Mouse (Mus musculus) T-helper 1 cell (primary cell): ENCODE measurements around the gene Adcy1.
"Not testable (repeated sequence)": the region's sequence is repeated elsewhere in the genome, so short reads cannot be mapped to it uniquely, and the experiment has no call there.

Experiments
- in situ Hi-C: fragments of 300-600 bp; cut with MboI, MseI; formaldehyde crosslinking; loops from one replicate; pipeline ENCODE4 v1.15.1; 2025; ENCODE audit warnings: high pct_unique_total_duplicates

Adcy1 gene

GRCm38 (mm10) chr11:7213501-7214341 lies 150.4 kb downstream of the Adcy1 start, which contains the start of gene Igfbp3:
Gene Igfbp3 (minus strand): TSS chr11:7213923.
- in situ Hi-C loops, result loop anchor here (5.0 kb wide), 1 partner anchor 1194 kb away; no protein-coding TSS in a partner anchor

DNA sequence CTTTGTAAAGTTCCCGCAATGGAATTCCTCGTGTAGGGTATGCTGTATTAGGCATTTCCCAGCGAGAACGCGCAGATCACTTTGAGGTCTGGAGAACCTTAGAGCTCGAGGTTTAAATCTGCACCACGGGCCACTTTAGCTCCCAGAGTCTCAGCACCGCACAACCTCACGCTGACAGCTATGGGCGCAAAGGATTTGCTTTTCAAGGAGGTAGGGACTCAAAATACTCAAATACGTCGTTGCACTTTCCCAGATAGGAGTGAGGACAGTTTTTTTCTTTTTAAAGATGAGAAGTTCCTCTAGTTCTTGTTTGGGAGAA lies 151.0 kb downstream of the Adcy1 start:
- in situ Hi-C loops, result loop anchor here (5.0 kb wide), 1 partner anchor 1193 kb away; no protein-coding TSS in a partner anchor

GRCm38 (mm10) chr11:7214761-7215160 lies 151.5 kb downstream of the Adcy1 start:
- in situ Hi-C loops, result loop anchor here (5.0 kb wide), 1 partner anchor 1193 kb away; no protein-coding TSS in a partner anchor

GRCm38 (mm10) chr11:7215703-7216102 lies 152.4 kb downstream of the Adcy1 start:
- in situ Hi-C loops, result no loop called here

GRCm38 (mm10) chr11:7221826-7222225 lies 158.5 kb downstream of the Adcy1 start:
- in situ Hi-C loops, result not testable (repeated sequence)

DNA sequence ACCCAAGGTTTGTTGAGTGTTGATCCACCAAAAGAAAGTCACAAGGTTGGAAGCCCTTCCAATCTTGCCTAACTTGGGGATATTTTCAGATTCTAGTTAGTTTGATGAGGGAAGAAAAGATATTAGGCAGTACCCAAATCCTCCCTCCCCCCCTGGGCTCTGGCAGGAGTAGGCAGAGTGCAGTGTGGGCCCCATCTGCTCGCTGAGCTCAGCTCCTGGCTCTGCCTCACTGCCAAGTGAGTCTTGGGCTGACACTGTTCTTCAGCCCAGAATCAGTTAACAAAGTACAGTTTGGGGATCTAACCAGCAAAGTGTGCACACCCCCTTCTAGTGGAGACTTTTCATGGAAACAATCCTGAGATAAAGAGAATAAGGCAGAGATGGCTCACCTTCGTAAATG lies 162.9 kb downstream of the Adcy1 start:
- in situ Hi-C loops, result no loop called here

DNA sequence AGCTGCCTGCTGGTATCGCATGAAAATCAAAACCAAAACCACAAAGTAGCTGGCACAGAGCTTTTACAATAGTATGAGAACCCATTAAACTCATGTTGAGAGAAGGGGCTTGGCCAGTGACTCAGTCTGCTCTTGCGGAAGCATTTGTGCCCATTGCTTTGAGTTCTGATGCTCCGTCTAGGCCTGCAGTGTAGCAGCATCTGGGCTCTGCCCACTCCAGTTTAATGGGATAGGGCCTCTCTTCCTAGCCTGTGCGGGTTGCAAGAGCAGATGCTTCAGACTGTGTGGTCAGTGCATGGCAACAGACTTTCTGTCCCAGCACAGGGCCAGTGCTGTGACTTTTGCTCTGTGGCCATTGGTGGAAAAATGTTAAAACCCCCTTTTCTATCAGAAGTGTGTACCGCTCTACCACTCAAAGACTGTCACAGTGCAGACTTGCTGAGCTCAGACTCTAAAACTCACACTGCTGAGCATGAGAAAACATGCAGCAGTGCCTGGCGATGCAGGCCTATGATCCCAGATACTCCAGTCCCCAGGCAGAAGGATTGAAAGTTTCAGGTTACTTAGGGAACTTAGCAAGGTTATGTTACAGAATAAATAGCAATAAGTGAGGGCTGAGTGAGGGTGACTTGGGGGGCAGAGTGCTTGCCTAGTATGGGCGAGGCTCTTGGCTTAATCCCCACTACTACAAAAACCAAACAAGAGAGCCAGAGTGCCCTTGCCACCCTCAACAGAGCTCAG lies 163.7 kb downstream of the Adcy1 start:
- in situ Hi-C loops, result no loop called here

- in situ Hi-C loops, result no loop called here
These were observed 164.8 kb downstream of the Adcy1 start for GRCm38 (mm10) chr11:7228107-7228506.
